Mouse (Mus musculus) brain, embryonic 14.5 days (tissue): ENCODE results near the gene Bex6.
A peak's percentile ranks its signal among the peaks of the same experiment; 100 is the strongest.

Source experiments
- CTCF ChIP-seq: fragments of 200-500 bp; IDR thresholded peaks from 2 replicates; pipeline ENCODE4 v1.5.1; 2012; ENCODE audit warnings: inconsistent platforms, mild to moderate bottlenecking, moderate library complexity, borderline replicate concordance; ENCODE audit not compliant: insufficient read depth, insufficient read length; ENCODE audit errors: extremely low read depth
- POLR2A ChIP-seq: fragments of 200-500 bp; IDR thresholded peaks from 2 replicates; pipeline ENCODE4 v1.6.1; 2012; ENCODE audit warnings: mild to moderate bottlenecking, inconsistent platforms, borderline replicate concordance; ENCODE audit not compliant: poor library complexity, insufficient read depth, insufficient read length, severe bottlenecking; ENCODE audit errors: extremely low read depth

GRCm38 (mm10) chr16:32175029-32175428, 4.6 kb upstream of the Bex6 start:
- TF ChIP-seq CTCF (peak; percentile 3; the same call in 1 of the 2 replicates), POLR2A (no peak)
